Mouse (Mus musculus) cerebellum, postnatal 36 days (tissue): Measurements from ENCODE around the gene Prss37.
A peak's percentile ranks its signal among the peaks of the same experiment; 100 is the strongest.

Experiments used
- DNase-seq, 2 experiments: peaks; one replicate each; pipeline ENCODE4 v3.0.0; 2021 to 2022; ENCODE audit warnings: mixed read lengths in 2 of 2

The Prss37 gene

GRCm38 (mm10) chr6:40519408-40519807, at the start of gene Prss37:
TSS of gene Prss37 (minus strand) at chr6:40519508.
- DNase-seq: no peak

- DNase-seq: no peak
Measured at GRCm38 (mm10) chr6:40554950-40555349, 35.6 kb upstream of the Prss37 start, which contains the start of gene Olfr461. TSS of gene Olfr461 (minus strand) at chr6:40555050.

- DNase-seq: no peak
Measured at GRCm38 (mm10) chr6:40544690-40545089, 25.4 kb upstream of the Prss37 start.

DNA sequence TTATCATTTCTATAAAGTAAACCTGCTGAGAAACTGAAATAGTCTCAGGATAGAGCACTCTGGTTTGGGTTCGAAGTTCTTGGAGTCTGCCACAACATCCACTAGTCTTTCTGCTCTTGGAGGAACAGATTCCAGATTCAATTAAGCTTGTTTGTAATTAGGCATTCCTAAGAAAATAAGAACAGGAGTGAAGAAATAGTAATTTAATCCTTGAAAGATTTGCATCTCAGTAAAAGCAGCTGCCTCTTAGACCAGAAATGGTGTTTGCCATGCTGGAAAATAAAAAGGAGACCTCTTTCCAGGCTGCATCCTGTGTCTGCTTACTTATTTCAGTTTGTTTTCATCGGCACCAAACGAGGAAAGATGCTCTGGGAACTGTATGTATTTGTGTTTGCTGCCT, 26.1 kb downstream of the Prss37 start, which contains the start of gene Tas2r108:
Tas2r108 (plus strand) TSS at position 301 of the 400 bp plus-strand sequence.
- DNase-seq: no peak

DNA sequence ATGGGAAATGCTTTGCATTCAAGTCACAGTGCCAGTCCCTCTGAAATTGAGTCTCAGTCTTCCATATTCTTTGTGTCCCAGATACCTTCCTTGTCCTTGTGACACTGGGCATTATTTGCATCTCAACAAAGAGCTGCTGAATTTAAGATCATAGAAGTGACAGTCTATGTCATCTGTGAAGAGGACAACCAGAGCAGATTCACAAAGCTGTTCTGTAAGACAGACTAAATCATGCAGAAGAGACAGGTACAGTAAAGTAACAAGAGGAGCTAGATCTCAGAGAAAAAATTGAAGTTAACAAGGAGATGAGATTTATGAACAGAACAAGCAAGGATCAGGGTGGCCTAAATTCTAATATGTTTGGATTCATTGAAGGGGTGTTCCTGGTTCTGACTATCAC, 28.4 kb downstream of the Prss37 start, which contains the start of gene Tas2r137:
Tas2r137 (plus strand) TSS at position 301 of the 400 bp plus-strand sequence.
- no peak for DNase-seq

DNA sequence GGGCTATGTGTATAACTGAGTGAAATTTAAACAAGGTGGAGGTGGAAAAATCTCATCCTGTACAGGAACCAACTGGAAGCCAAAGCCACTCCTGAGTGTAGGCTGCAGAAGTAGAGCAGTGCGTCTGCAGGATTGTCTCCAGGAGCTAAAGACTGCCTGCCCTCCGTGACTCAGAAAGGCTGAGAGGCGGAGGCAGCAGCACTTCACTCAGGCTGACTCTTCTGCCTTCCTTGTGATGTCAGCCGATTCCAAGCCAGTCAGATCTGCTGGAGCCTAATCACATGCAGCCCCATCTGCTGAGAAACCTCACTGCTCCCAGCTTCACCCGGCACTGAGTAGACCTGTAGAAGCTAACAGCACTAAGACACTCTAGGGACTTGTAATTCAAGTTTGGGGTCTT, 37.0 kb downstream of the Prss37 start:
- DNase-seq: no peak

GRCm38 (mm10) chr6:40479705-40480104, 39.6 kb downstream of the Prss37 start:
- DNase-seq: no peak

DNA sequence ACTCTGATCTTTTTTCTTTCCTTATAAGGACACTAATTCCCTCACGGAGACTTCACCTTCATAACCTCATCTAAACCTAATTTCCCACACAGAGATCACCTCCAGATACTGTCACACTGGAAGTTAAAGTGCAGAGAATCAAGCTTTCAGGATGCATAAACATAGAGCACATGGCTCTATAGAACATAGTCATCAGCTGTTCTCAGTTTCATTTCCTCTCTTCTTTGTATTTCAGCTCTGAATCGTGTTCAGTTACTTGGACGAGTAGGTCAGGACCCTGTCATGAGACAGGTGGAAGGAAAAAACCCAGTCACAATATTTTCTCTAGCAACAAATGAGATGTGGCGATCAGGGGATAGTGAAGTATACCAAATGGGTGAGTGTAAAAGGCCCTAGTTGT, 43.2 kb downstream of the Prss37 start:
- DNase-seq: no peak

GRCm38 (mm10) chr6:40471720-40472010, 47.6 kb downstream of the Prss37 start:
- no peak for DNase-seq

- DNase-seq: peak; percentile 89 to 91
Measured at GRCm38 (mm10) chr6:40470916-40471719, 48.2 kb downstream of the Prss37 start, which contains the start of gene Ssbp1. TSS of gene Ssbp1 (plus strand) at chr6:40471352.

- no peak for DNase-seq
Measured at GRCm38 (mm10) chr6:40465710-40466109, 53.6 kb downstream of the Prss37 start.
